Mouse (Mus musculus) stomach, embryonic 14.5 days (tissue): ENCODE measurements around the gene Trim41. TPM values are rescaled to one million over a fixed set of nuclear protein-coding genes. Genes with fewer than 3 reads are reported as not detected.

Experiments
- ATAC-seq: fragments of 200-750 bp; cut with Nextera tagmentation; 2 replicates; pipeline ENCODE4 v1.8.0; 2017; ENCODE audit warnings: low read depth, moderate TSS enrichment; ENCODE audit not compliant: insufficient number of reproducible peaks, insufficient read depth, low FRiP score
- H3K27ac ChIP-seq: fragments of 300-500 bp; sonication (generic); 2 replicates; pipeline ENCODE4 v1.5.1; 2014; ENCODE audit warnings: mild to moderate bottlenecking, low read length, moderate library complexity, mixed read lengths
- H3K27me3 ChIP-seq: fragments of 300-500 bp; sonication (generic); 2 replicates; pipeline ENCODE4 v1.6.1; 2014; ENCODE audit warnings: low read length, control low read depth, mixed read lengths; ENCODE audit not compliant: control insufficient read depth, insufficient read depth
- H3K36me3 ChIP-seq: fragments of 300-500 bp; sonication (generic); 2 replicates; pipeline ENCODE4 v1.6.1; 2014; ENCODE audit warnings: mild to moderate bottlenecking, control low read depth, low read length, moderate library complexity, mixed read lengths; ENCODE audit not compliant: control insufficient read depth, insufficient read depth
- H3K4me1 ChIP-seq: fragments of 300-500 bp; sonication (generic); 2 replicates; pipeline ENCODE4 v1.6.1; 2014; ENCODE audit warnings: low read length, control low read depth, mixed read lengths; ENCODE audit not compliant: control insufficient read depth, insufficient read depth
- H3K4me2 ChIP-seq: fragments of 300-500 bp; sonication (generic); replicated peaks from 2 replicates; pipeline ENCODE4 v1.6.1; 2014; ENCODE audit warnings: low read depth, low read length, control low read depth
- H3K4me3 ChIP-seq: fragments of 300-500 bp; sonication (generic); 2 replicates; pipeline ENCODE4 v1.5.1; 2014; ENCODE audit warnings: low read depth, low read length, control low read depth
- H3K9ac ChIP-seq: fragments of 300-500 bp; sonication (generic); replicated peaks from 2 replicates; pipeline ENCODE4 v1.6.1; 2014; ENCODE audit warnings: low read depth, mild to moderate bottlenecking, control low read depth, low read length, moderate library complexity, mixed read lengths
- H3K9me3 ChIP-seq: fragments of 300-500 bp; sonication (generic); 2 replicates; pipeline ENCODE4 v1.6.1; 2016; ENCODE audit warnings: low read depth, low read length, control low read depth; ENCODE audit not compliant: control insufficient read depth
- WGBS: fragments of 180-500 bp; shearing (Covaris S2); extraction: QIAGEN DNeasy Blood & Tissue Kit; methylation state at CpG from one replicate; pipeline ENCODE4 v1.1.7; 2014; 5-methylcytosine and 5-hydroxymethylcytosine counted together
- polyA plus RNA-seq: library from polyadenylated mRNA; unstranded; fragments of >200 nt; fragmentation: Nextera tagmentation; extraction: Ambion mirVana; gene quantifications from 2 replicates; pipeline ENCODE4 v1.2.1, GENCODE M21; 2014

Trim41 gene
- polyA plus RNA-seq, 1 experiment from 2014 or later: 6.2 TPM

DNA sequence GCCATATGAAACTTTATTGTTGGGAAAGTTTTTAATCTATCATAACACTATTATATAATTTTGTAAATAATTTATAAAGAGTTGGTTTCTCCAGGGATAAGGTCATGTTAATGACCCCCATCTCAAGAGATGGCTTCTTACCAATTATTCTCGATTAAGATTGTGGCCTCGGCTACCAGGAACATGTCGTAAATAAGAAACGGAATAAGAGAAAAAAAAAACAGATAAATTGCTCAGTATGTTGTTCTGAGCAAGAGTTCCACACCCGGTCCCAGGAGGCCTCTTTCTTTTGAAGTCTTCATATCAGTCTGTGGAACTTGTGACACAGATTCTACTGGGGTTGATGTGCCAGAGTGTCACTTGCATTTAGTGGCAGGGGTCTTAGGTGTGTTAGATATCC lies 24.1 kb upstream of the Trim41 start:
- no peak overlapping the region for H3K9ac ChIP-seq
- H3K9me3 ChIP-seq: no peaks in the 10 kb centered on the region
- H3K4me1 ChIP-seq: peaks cover 6% of the 10 kb centered on the region; the same call in 1 of the 2 replicates
- 82% methylated on average over 5 of the region's 5 CpGs for whole genome bisulfite sequencing
- no peaks in the 10 kb centered on the region for H3K27me3 ChIP-seq
- ATAC-seq: no peak
- H3K4me2 ChIP-seq: no peak overlapping the region
- H3K4me3 ChIP-seq: no peak overlapping the region
- H3K36me3 ChIP-seq: no peaks in the 10 kb centered on the region
- H3K27ac ChIP-seq: no peak overlapping the region

DNA sequence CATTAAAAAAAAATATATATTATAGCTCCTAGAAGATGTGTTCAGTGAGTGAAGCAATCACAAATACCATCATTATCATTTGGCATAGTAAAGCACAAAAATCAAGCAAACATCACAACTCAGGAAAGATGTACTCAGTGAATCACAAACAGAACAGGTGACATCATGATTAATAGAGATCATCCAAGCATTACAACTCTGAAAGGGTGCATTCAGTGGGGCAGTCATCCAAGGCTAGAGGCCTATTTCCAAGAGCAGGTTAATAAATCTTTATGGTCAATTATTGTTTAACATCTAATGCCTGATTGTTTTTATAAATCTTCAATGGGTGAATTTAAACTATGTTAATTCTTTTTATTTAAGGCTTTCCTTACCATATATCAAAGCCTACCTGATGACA lies 23.7 kb upstream of the Trim41 start:
- Histone ChIP-seq H3K4me3 (no peak overlapping the region), H3K4me1 (peaks cover 6% of the 10 kb centered on the region; the same call in 1 of the 2 replicates), H3K9me3 (no peaks in the 10 kb centered on the region), H3K4me2 (no peak overlapping the region), H3K27ac (no peak overlapping the region), H3K9ac (no peak overlapping the region), H3K27me3 (no peaks in the 10 kb centered on the region), H3K36me3 (no peaks in the 10 kb centered on the region)
- ATAC-seq: no peak

GRCm38 (mm10) chr11:48838879-48839680 lies 21.9 kb upstream of the Trim41 start:
- Histone ChIP-seq H3K9ac (no peak overlapping the region), H3K4me1 (peaks cover 6% of the 10 kb centered on the region; the same call in 1 of the 2 replicates), H3K27me3 (no peaks in the 10 kb centered on the region), H3K9me3 (no peaks in the 10 kb centered on the region), H3K4me2 (peak overlapping the region; percentile 52), H3K36me3 (no peaks in the 10 kb centered on the region), H3K27ac (no peak overlapping the region), H3K4me3 (no peak overlapping the region)
- ATAC-seq: no peak
- WGBS: 79% methylated on average over 10 of the region's 10 CpGs

GRCm38 (mm10) chr11:48838181-48838797 lies 21.1 kb upstream of the Trim41 start:
- Histone ChIP-seq H3K4me2 (peak overlapping the region; percentile 52), H3K4me1 (peaks cover 6% of the 10 kb centered on the region; the same call in 1 of the 2 replicates), H3K36me3 (no peaks in the 10 kb centered on the region), H3K9me3 (no peaks in the 10 kb centered on the region), H3K27ac (no peak overlapping the region), H3K9ac (0 out of 2 replicates have a peak overlapping the region, but pooled peaks have one; percentile 49), H3K4me3 (peak overlapping the region; percentile 68), H3K27me3 (no peaks in the 10 kb centered on the region)
- 2% methylated on average over 16 of the region's 16 CpGs for WGBS
- no peak for ATAC-seq

DNA sequence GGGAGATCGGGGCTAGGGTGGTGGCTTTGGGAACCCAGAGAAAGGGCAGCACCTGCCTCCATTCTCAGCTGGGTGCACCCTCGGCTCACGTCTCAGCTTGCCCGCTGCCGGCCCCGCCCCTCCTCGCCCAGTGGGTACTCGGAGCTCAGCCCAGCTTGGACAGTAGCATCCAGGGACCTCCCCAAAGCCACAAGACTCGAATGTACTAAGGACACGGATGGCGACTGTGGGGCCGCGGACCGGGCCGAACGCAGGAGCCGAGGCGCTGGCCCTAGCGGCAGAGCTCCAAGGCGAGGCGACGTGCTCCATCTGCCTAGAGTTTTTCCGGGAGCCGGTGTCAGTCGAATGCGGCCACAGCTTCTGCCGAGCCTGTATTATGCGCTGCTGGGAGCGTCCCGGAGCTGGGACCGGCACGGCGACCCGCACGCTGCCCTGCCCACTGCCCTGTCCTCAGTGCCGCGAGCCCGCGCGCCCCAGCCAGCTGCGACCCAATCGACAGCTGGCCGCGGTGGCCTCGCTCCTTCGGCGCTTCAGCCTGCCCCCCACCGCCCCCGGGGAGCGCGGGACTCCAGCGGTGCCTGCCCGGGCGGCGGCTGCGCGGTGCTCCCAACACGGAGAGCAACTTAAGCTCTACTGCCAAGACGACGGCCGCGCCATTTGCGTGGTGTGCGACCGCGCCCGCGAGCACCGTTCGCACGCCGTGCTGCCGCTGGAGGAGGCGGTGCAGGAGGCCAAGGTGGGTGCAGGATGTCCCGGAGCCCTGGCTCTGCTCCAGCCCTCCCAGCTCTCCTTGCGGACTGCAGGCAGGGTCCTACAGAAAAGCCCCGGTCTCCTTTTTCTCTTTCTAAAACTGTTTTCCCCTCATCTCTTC lies 20.4 kb upstream of the Trim41 start:
- peak; percentile 16; the same call in 1 of the 2 replicates for ATAC-seq

DNA sequence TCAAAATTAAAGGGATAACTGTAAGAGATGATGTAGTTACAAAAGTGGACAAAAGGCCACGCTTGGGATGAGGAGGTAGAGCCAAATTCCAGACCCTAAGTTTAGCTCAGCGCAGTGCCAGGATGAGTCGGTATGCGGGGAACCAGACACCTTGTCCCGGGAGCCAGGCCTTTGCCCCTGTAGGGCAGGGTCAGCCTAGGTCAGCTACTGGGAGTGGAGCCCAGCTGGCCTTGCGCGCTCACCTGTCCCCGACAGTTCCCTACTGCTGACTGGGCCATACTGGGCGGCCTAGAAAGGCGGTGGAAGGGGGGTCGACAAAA lies 19.8 kb upstream of the Trim41 start:
- peaks cover 6% of the 10 kb centered on the region; the same call in 1 of the 2 replicates for H3K4me1 ChIP-seq
- no peak overlapping the region for H3K9ac ChIP-seq
- no peak overlapping the region for H3K27ac ChIP-seq
- no peaks in the 10 kb centered on the region for H3K27me3 ChIP-seq
- peak overlapping the region; percentile 68 for H3K4me3 ChIP-seq
- H3K9me3 ChIP-seq: no peaks in the 10 kb centered on the region
- ATAC-seq: 0 out of 2 replicates have a peak, but pooled peaks have one; percentile 0
- H3K4me2 ChIP-seq: peak overlapping the region; percentile 52
- 14% methylated on average over 11 of the region's 11 CpGs for WGBS
- H3K36me3 ChIP-seq: no peaks in the 10 kb centered on the region

More for the DNA sequence above, 20.4 kb upstream of the Trim41 start:
- peak overlapping the region; percentile 68 for H3K4me3 ChIP-seq
- peak overlapping the region; percentile 49 for H3K9ac ChIP-seq
- H3K9me3 ChIP-seq: no peaks in the 10 kb centered on the region
- under 1% methylated on average over 69 of the region's 77 CpGs for WGBS
- H3K4me1 ChIP-seq: peaks cover 6% of the 10 kb centered on the region; the same call in 1 of the 2 replicates
- no peaks in the 10 kb centered on the region for H3K36me3 ChIP-seq
- H3K27ac ChIP-seq: peak overlapping the region; percentile 28; the same call in 1 of the 2 replicates
- no peaks in the 10 kb centered on the region for H3K27me3 ChIP-seq
- H3K4me2 ChIP-seq: peak overlapping the region; percentile 52

- WGBS: 72% methylated on average over 6 of the region's 6 CpGs
- peaks cover 6% of the 10 kb centered on the region; the same call in 1 of the 2 replicates for H3K4me1 ChIP-seq
Observed at GRCm38 (mm10) chr11:48835923-48836322, 18.8 kb upstream of the Trim41 start.

More at GRCm38 (mm10) chr11:48835923-48836322, 18.8 kb upstream of the Trim41 start:
- Histone ChIP-seq H3K9me3 (no peaks in the 10 kb centered on the region), H3K27me3 (no peaks in the 10 kb centered on the region), H3K9ac (no peak overlapping the region), H3K36me3 (no peaks in the 10 kb centered on the region), H3K4me3 (no peak overlapping the region), H3K27ac (no peak overlapping the region), H3K4me2 (no peak overlapping the region)
- ATAC-seq: no peak
